Mouse (Mus musculus): Measurements from ENCODE around the gene Bahcc1.

Gene Bahcc1

DNA sequence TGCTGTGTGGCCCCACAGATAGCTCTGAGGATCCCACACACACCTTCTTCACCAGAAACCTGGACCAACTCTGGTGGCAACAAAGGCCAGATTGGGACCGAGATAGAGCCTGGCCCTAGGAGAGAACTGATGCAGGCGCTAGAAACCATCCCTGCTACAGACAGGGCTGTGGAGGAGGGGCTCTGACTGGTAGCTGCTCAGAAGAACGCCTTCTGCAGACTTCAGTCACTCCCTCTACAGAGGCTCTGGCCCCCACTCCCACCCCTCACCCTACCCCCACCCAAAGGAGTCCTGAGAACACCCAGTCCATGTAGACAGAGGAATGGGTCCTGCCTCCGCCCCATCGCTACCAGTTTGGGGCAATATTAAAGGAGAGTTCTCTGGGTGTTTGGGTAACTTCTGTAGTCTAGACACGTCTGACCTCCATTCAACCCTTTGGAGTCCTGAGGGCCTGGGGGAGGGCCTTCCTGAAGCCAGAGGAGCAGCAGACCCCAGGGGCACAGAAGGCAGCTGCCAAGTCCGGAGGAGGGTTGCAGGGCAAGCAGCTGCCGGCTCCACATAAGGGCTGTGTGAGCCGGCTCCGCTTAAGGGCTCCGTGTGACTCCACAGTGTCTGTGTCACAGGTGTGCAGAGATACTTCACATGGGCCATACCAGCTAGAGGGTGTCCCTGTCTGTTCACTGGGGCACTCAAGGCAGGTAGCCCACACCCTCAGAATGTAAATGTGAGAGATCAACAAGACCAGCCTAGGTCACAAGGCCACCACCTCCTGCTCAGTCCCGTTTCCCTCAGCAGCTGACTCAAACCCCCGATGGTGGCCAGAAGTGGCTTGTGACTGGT, 63.8 kb downstream of the Bahcc1 start:
- DNase-seq (ENCODE audit: low spot score in 2 of 2), result no peak

DNA sequence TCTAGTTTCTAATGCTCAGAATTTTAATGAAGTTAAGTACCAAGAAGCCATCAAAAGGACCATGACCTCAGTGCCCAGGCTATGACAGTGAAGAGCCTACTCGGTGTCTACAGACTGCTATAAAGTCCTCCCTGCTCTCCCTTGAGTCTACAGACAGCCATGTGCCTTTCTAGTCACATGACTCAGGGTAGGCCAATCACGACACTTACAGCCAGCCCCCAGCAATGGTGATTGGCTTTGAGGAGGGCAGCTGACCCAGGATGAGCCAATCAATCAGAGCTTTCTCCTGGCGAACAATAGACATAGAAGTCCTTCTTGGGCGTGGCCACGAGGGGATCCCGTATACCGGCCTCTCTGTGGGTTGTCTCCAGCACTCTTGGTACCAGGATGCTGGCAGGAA, 65.0 kb downstream of the Bahcc1 start:
- DNase-seq (ENCODE audit: low spot score in 2 of 2), result no peak

DNA sequence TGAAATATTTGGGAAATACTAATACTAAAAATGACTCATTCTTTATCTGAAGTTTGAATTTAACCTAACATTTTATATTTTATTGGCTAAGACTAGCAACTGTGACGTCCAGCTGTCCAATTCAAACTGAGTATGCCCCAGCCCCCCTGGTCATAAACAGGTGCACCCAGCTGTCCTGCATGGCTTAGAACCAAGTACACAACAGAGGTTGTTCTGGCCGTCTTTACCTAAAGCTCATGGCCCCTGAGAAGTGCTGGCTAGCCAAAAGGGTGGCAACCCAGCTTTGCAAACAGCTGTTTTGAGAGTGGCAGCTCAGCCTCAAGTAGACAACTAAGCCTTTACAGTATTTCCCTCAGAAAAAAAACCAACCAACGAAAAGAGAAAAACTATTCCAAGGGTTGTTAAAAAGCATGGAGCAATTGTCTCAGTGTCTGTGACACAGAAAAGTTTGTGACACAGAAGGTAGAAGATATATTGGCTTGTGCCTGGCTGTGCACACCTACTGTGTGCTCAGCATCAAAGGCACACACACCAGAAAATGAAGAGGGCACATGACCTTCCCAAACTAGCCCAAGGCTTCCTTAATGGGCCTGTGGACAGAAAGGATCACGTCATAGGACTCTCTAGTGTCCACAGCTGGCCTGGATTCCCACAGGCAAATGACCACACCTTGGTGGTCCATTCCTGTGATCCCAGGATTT, 65.8 kb downstream of the Bahcc1 start:
- DNase-seq (ENCODE audit: low spot score in 2 of 2), result no peak

DNA sequence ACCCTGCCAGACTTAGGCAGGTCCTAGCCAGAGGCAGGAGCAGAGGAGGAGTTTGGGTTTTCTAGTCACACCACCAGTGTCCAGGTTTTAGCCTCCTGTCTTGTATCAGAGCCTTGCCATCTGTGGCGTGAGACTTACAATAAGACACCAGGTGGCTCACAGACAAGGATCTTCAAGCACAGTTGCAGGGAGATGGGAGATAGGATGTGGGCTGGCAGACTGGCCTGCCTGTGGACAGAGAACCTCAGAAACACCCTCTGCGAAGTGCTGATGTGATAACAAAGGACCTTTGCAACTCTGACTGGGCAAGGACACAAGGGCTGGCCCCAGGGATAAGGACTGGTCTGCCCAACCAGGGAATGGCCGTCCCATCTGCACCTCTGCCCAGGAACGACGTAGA, 66.7 kb downstream of the Bahcc1 start:
- no peak for DNase-seq (ENCODE audit: low spot score in 2 of 2)

DNA sequence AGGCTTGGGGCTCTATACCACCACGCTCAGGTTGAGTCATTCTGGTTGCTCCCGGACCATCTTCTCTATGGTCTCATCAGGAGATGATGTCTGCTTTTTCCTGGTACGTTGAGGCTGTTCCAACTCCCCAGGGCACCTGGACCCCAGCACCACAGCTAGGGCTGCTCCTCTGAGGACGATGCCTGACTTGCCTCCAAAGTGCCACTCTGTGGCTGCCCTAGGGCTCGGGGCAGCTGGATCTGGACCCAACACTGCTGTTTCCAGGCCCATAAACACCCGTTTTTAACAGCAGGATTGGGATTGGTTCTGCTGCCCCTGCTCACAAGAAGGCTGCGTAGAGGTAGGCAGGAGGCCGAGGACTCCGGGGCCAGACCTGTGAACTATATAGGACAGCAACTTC, 70.4 kb downstream of the Bahcc1 start:
- DNase-seq (ENCODE audit: low spot score in 2 of 2), result no peak

DNA sequence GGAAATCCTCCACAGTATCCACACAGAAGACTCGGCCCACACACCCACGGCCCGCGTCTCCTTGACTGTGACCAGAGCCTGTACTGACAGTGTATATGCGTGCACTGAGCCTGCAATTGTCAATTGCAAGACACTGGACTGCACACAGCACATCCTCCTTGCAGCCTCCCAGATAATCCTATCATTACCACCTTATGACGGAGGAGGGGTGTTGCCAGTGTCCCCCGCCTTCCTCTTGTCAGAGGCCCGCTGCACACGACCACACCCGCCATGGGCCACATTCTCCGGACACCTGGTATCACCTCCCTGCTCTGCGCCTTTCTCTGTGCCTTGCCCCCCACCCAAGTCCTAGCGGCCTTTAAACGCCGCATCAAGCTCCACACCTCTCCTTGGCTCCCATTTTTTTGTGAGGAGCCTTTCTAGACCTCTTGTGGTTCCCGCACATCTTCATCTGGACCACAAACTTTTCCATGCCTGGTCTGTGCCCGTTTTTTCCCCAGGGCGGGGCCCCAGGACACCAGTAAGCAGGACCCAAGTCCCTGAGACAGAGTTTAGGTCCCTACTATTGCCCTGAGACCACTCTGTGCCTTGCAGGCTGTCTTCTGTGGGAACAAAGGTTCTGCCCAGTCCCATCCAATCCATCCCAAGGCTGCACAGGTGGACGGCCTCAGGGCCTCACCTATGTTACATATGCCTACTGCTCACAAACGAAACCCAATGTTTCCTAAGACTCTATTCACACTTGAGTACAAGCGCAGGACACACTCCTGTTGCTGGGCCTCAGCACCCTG, 71.0 kb downstream of the Bahcc1 start:
- no peak for DNase-seq (ENCODE audit: low spot score in 2 of 2)

DNA sequence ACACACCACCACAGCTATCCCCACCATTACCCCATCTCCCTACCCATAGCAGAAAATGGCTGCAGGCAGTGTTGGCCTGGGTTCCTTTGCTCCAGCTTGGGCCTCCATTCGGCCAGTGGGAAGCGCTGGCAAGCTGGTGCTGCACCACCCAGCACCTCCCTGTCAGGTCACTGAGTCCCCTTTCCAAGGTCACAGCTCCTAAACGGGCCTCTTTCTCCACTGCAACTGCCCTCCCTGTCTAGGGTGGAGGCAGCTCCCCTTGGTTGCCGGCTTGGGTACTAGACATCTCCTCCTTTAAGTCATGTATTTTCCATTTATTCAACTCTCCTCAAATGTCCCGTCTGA, 71.6 kb downstream of the Bahcc1 start:
- DNase-seq (ENCODE audit: low spot score in 2 of 2), result no peak

DNA sequence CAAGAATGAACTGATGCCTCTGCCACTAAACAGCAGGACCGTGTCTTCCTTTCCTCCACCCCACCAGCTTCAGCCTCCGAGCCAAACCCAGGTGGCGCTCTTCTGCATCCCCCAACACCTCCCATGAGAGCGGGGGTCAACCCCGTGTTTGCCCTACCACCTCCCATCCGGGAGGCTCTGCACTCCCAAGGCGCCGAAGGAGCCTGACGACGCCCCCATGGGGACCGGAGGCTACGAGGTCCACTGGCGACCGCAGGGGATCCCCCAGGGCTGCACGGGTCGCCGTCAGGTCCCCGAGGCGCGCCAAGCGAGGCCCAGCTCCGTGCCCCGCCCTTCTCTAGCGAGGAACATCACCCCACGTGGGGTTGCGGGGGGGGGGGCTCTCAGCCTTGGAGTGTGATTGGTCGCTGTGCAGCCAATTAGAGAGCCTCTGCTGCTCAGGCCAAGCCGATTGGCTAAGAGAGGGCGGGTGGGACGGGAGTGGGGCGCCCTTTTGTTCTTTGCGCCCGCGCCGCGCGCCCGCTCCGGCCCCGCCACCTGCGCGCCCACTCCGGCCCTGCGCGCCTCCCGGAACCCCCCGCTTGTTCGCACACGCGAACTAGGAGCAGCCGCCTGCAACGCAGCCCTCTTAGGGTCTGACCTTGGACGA, 72.3 kb downstream of the Bahcc1 start:
- peak; percentile 84 to 86 for DNase-seq (ENCODE audit: low spot score in 2 of 2)

DNA sequence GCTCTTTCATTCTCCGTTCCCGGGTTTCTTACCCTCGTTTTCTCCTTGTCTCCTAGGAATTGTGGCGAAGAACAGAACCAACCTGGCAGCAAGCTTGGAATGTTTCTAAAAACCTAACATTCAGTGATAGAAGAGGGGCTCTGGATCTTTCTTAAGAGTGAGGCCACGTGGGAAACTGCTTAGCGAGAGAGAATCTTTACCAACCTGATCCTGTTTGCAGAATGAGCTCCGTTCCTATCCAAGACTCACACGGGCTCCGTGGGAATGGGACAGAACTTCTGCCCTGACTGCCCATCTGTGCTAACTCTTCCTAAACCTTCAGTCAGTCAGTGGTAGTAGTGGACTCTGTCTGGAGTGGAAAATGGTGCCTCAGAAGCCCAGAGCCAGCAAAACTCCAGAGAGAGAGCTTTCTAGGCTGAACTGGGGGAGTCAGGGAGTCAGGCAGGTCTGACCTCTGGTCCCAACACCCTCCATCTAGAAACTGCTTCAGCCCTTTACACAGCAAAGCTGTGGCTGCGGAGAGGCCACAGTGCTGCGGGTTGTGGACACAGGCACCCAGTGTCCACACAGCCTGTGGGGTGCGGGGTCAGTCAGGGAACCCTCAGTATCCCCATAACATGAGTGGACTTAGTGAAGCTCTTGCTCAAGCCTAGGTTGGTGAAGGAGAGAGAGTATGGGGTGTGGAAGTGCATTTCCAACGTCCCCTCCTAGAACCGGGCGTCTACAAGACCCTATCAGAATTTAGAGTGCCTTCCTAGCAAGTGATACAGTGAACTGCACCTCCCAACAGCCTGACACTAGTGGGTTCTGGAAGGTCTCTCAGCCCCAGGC, 73.0 kb downstream of the Bahcc1 start:
- no peak for DNase-seq (ENCODE audit: low spot score in 2 of 2)

DNA sequence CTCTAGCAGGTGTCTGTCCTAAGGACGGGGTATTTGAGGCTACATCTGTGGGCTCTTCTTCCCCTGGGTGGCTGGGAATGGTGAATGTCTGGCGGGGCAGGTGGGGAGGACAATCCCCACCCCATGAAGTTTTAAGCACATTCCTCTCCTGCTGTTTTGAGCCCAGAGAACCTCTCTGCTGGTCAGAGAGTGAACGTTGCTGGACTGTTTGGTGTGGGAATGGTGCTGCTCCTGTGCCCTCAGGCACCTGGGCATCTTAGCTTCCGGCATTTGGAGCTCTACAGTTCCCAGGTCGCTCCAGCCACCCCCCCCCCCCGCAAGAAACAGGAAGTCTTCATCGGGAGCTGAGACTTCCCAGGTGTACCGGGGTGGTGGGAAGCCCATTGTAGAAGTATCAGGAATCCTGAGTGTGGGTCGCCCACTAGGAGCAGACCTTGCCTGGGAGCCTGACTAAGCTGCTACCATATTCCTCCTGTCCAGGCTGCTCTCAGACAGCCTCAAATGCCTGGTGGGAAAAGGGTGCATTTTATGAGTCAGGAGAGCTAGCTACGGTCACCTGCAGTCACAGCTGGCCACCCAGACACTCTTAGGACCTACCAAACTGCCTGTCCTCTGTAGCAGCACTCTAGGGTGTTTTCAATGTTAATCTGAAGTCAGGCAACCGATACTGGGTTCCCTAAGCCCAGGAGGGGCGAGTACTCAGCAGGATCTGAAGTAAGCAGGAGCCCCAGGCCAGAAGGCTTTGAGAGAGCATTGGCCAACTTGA, 73.8 kb downstream of the Bahcc1 start:
- DNase-seq (ENCODE audit: low spot score in 2 of 2), result peak in 1 of 2 experiments; percentile 39

DNA sequence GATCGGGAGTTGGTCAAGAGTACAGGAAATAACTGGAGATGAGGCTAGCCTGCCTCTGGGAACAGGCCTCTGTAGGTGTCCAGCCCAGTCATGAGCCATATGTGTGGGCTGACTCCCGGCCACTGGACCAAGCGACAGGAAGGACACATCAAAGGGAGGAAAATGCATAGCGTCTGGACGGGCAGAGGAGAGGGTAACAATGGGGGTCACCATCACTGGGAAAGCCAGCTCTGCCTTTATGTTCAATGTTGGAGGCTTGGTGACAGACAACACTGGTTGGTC, 74.3 kb downstream of the Bahcc1 start:
- peak in 1 of 2 experiments; percentile 49 for DNase-seq (ENCODE audit: low spot score in 2 of 2)

DNA sequence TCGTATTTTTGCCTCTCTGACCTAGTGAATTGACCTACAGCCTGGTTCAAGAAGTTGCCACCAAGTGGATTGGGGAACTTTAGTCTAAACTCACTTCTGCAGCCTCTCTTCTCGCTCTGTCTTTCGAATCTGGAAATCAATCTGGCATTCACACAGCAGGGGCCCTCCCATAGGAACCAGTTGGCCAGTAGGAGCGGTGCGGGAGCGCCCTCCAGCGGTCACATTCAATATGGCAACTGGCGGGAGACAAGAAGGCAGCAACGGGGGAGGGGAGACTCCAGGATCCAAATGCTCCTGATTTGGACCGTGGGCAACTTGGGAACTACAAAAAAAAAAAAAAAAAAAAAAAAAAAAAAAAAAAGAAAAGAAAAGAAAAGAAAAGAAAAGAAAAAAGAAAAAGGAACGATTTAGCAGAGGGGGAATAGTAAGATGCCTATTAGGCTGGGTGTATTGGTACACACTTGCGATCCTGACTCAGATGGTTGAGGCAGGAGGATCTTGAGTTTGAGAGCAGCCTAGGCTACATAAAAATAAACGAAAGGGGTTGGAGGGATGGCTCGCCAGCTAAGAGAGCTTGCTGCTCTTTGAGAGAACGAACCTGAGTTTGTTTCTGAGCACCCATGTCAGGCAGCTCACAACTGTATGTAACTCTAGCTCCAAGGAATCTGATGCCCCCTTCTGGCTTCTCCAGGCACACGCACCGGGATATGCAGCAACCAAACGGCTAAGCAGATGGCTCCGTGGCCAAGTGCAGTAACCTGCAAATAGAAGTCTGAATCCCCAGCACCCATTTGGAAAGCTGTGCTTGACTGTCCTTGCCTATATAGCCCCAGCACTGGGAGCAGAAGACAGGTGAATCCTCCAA, 75.1 kb downstream of the Bahcc1 start:
- peak; percentile 88 to 96 for DNase-seq (ENCODE audit: low spot score in 2 of 2)

DNA sequence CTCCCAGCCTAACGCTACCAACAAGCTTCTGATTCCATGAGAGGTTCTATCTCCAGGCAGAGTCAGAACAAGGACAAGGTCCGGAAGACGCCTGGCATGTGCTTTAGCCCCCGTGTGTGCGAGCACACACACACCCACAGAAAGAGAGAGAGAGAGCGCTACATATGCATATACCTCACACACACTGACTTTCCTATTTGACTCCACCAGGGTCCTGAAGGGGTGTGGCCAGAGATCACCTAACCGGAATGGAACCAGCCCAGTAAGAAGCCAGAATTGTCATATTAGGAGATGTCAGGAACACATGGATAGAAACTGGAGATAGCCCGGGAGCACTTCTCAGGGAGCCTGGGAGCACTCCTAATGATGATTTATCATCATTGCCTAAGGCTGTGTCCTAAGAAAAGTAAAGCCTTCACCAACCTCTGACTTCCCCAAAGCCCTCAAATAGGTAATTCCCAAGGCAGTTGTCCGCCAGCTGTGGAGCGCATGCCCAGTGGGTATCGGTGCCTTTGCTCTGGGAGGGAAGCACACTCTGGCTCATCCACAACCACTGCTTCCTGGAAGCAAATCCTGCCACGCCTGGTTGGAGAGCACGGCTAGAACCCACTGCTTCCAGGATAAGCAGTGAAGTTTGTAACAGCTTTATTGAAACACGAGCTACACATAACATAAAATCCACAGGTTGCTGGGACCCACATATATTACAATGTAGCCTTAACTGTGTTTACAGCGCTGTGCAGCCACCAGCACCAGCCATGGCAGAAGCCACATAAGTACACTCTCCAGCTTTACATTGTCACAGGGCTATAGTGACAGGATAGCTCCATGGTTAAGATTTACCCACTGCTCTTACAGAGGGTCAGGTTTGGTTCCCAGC, 75.9 kb downstream of the Bahcc1 start:
- peak in 1 of 2 experiments; percentile 51 for DNase-seq (ENCODE audit: low spot score in 2 of 2)

DNA sequence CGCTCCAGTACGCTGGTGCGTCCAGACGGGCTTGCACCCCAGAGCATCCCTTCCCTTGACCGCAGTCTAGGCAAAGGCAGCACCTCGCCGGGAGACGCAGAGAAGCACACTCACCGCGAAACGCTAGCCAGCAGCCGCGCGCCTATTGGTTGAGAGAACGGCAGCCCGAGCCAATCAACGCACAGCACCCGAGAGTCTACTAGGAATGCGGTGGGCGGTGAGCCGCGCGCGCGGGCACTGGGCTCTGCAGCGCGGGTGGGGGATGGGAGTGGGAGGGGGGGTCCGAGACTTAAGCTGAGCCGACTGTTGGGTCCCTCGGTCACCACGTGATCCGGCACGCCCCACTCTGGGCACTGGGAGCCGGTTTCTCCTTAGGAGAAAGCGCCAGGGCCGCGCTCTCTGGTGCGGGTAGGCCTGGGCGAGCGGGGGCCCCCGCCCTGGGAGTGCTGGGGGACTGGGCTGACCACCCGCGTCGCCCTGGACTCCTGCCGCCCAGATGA, 78.1 kb downstream of the Bahcc1 start:
- peak; percentile 89 to 91 for DNase-seq (ENCODE audit: low spot score in 2 of 2)

DNA sequence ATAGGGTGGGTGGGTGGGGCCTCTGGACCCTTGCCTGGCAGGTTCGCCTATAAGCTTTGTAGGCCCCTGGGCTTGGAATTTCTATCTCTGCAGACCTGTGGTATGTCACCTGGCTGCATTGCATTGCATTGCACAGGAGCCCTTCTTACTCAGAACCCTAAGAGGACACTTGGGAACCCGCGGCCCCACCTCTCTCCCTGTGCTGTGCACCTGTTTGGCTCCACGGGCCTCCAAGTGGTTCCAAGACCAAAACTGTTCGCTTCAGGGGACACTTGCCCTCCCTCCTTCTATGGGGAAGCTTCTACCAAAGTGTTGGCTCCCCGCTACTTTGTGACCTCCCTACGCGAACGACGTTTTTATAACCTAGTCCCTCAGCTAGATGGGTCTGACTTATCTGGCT, 78.8 kb downstream of the Bahcc1 start:
- peak in 1 of 2 experiments; percentile 57 for DNase-seq (ENCODE audit: low spot score in 2 of 2)

DNA sequence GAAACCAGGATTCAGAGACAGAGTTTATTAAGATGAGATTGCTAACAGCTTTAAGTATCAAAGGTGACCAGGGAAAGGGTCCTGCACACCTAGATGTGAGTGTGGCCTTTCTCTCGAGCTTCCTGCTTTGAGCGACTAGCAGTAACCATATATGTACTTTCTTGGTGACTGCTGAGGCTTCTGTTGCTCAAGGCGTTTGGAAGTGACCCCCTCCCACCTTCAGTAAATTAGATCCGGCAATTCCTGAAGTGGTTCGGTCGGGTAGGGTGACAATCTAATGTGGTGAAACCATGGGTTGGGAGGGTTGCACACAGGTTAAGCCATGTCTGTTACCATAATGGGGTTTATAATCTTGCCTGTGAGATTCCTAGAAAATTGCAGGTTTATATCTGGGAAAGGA, 79.3 kb downstream of the Bahcc1 start:
- no peak for DNase-seq (ENCODE audit: low spot score in 2 of 2)

DNA sequence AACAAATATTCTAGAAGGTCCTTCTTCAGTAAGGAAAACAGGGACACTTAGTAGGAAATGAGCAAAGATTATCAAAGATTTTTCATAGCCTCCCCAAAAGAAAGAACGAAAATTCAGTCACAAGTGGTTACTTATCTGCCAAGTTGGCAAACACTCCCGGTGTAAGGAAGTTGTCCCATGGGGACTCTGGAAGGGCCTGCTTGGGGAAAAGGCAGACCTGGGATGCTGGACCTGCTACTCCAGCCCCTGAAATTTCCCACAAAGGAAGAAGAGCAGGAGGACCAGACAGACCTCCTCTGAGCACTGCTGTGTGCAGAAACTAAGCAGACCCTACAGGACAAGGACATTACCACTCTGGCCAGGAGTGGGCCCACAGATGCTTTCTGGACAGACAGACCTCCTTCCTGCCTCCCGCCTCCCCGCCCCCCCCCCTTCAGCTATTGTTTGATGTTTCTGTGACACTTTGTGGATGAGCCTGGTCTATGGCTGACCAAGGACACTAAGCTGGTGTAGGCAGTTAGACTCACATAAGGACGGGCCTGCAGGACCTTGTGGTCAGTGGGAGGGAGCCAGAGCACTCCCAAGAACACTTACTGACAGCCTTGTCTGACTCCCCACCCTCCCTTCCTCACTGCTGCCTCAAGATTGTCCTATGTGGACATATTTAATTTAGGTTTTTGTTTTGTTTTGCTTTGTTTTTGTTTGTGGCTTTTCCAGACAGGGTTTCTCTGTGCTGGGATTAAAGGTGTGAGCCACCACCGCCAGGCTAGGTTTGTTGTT, 81.3 kb downstream of the Bahcc1 start:
- DNase-seq (ENCODE audit: low spot score in 2 of 2), result no peak

Data from urinary bladder, postnatal 4 days (tissue).